Mouse (Mus musculus) hindbrain, embryonic 14.5 days (tissue): ENCODE data around the gene Dcdc2c. TPM values are rescaled to one million over a fixed set of nuclear protein-coding genes. Genes with fewer than 3 reads are reported as not detected.

Experiments used
- ATAC-seq: fragments of 200-750 bp; cut with Nextera tagmentation; 2 replicates; pipeline ENCODE4 v1.8.0; 2017; ENCODE audit warnings: moderate number of reproducible peaks, mild to moderate bottlenecking, moderate TSS enrichment, moderate library complexity; ENCODE audit not compliant: low FRiP score
- DNase-seq: peaks from one replicate; pipeline ENCODE4 v3.0.0-alpha.2; 2015; ENCODE audit warnings: low spot score
- H3K27ac ChIP-seq: fragments of 300-500 bp; sonication (generic); 2 replicates; pipeline ENCODE4 v1.5.1; 2014; ENCODE audit warnings: mild to moderate bottlenecking, moderate library complexity
- H3K27me3 ChIP-seq: fragments of 300-500 bp; sonication (generic); 2 replicates; pipeline ENCODE4 v1.6.1; 2014; ENCODE audit warnings: mild to moderate bottlenecking, low read length, mixed read lengths; ENCODE audit not compliant: control insufficient read depth, insufficient read depth
- H3K36me3 ChIP-seq: fragments of 300-500 bp; sonication (generic); replicated peaks from 2 replicates; pipeline ENCODE4 v1.6.1; 2014; ENCODE audit not compliant: control insufficient read depth, insufficient read depth
- H3K4me1 ChIP-seq: fragments of 300-500 bp; sonication (generic); replicated peaks from 2 replicates; pipeline ENCODE4 v1.6.1; 2014; ENCODE audit warnings: antibody characterized with exemption, low read length, mixed read lengths; ENCODE audit not compliant: control insufficient read depth, insufficient read depth
- H3K4me2 ChIP-seq: fragments of 300-500 bp; sonication (generic); replicated peaks from 2 replicates; pipeline ENCODE4 v1.6.1; 2014; ENCODE audit warnings: mild to moderate bottlenecking, moderate library complexity
- H3K4me3 ChIP-seq: fragments of 300-500 bp; sonication (generic); replicated peaks from 2 replicates; pipeline ENCODE4 v1.5.1; 2014; ENCODE audit warnings: mild to moderate bottlenecking, low read length
- H3K9ac ChIP-seq: fragments of 300-500 bp; sonication (generic); 2 replicates; pipeline ENCODE4 v1.6.1; 2014
- H3K9me3 ChIP-seq: fragments of 300-500 bp; sonication (generic); 2 replicates; pipeline ENCODE4 v1.6.1; 2016; ENCODE audit warnings: low read length; ENCODE audit not compliant: control insufficient read depth
- WGBS: fragments of 180-500 bp; shearing (Covaris S2); extraction: QIAGEN DNeasy Blood & Tissue Kit; methylation state at CpG from one replicate; pipeline ENCODE4 v1.1.7; 2014; 5-methylcytosine and 5-hydroxymethylcytosine counted together
- polyA plus RNA-seq: library from polyadenylated mRNA; unstranded; fragments of >200 nt; fragmentation: Nextera tagmentation; extraction: Ambion mirVana; gene quantifications from 2 replicates; pipeline ENCODE4 v1.2.1, GENCODE M21; 2014

Dcdc2c gene
- polyA plus RNA-seq, 1 experiment from 2014 or later = 0.13 TPM

GRCm38 (mm10) chr12:28582423-28582822 lies 30.2 kb upstream of the Dcdc2c start, which contains the start of gene Allc:
TSS of gene Allc (minus strand) at chr12:28582523.
- DNase-seq (no peak), ATAC-seq (no peak)
- Histone ChIP-seq H3K4me1 (no peaks in the 10 kb centered on the region), H3K4me3 (no peak within 1 kb of the TSS), H3K9ac (no peak within 1 kb of the TSS), H3K9me3 (no peaks in the 10 kb centered on the region; the same call in 1 of the 2 replicates), H3K27me3 (no peaks in the 10 kb centered on the region), H3K36me3 (no peaks in the 10 kb centered on the region), H3K4me2 (no peak within 1 kb of the TSS), H3K27ac (no peak within 1 kb of the TSS)
- 88% methylated on average over 8 of the region's 8 CpGs for WGBS

- Histone ChIP-seq H3K4me1 (no peaks in the 10 kb centered on the region), H3K4me3 (no peak overlapping the region), H3K9ac (no peak overlapping the region), H3K36me3 (no peaks in the 10 kb centered on the region), H3K27ac (no peak overlapping the region), H3K4me2 (no peak overlapping the region), H3K9me3 (no peaks in the 10 kb centered on the region; the same call in 1 of the 2 replicates), H3K27me3 (no peaks in the 10 kb centered on the region)
- WGBS = 34% methylated on average over 4 of the region's 4 CpGs
- ATAC-seq = no peak
- DNase-seq = no peak
Observed at GRCm38 (mm10) chr12:28579132-28579531, 26.9 kb upstream of the Dcdc2c start.

- H3K27ac ChIP-seq = no peak overlapping the region
- H3K27me3 ChIP-seq = no peaks in the 10 kb centered on the region
- H3K9me3 ChIP-seq = no peaks in the 10 kb centered on the region; the same call in 1 of the 2 replicates
- DNase-seq (no peak), ATAC-seq (no peak)
- H3K4me1 ChIP-seq = no peaks in the 10 kb centered on the region
- WGBS = 90% methylated on average over 3 of the region's 3 CpGs
- H3K9ac ChIP-seq = no peak overlapping the region
- no peaks in the 10 kb centered on the region for H3K36me3 ChIP-seq
- H3K4me3 ChIP-seq = no peak overlapping the region
- H3K4me2 ChIP-seq = no peak overlapping the region
Observed at GRCm38 (mm10) chr12:28578147-28578546, 25.9 kb upstream of the Dcdc2c start.

GRCm38 (mm10) chr12:28575366-28576070 lies 23.3 kb upstream of the Dcdc2c start:
- Histone ChIP-seq H3K27ac (no peak overlapping the region), H3K9ac (no peak overlapping the region), H3K27me3 (no peaks in the 10 kb centered on the region), H3K9me3 (no peaks in the 10 kb centered on the region; the same call in 1 of the 2 replicates), H3K4me3 (no peak overlapping the region), H3K4me1 (no peaks in the 10 kb centered on the region), H3K36me3 (no peaks in the 10 kb centered on the region), H3K4me2 (no peak overlapping the region)
- WGBS = 88% methylated on average over 6 of the region's 6 CpGs
- DNase-seq (no peak), ATAC-seq (no peak)

GRCm38 (mm10) chr12:28572241-28572640 lies 20.0 kb upstream of the Dcdc2c start:
- Histone ChIP-seq H3K36me3 (no peaks in the 10 kb centered on the region), H3K9ac (no peak overlapping the region), H3K9me3 (no peaks in the 10 kb centered on the region), H3K4me1 (no peaks in the 10 kb centered on the region), H3K27me3 (no peaks in the 10 kb centered on the region), H3K4me2 (no peak overlapping the region), H3K27ac (no peak overlapping the region), H3K4me3 (no peak overlapping the region)
- DNase-seq (no peak), ATAC-seq (no peak)
- WGBS = 87% methylated on average over 2 of the region's 2 CpGs

- Histone ChIP-seq H3K9ac (no peak overlapping the region), H3K9me3 (no peaks in the 10 kb centered on the region), H3K27me3 (no peaks in the 10 kb centered on the region), H3K4me1 (no peaks in the 10 kb centered on the region), H3K4me3 (no peak overlapping the region), H3K36me3 (no peaks in the 10 kb centered on the region), H3K4me2 (no peak overlapping the region), H3K27ac (no peak overlapping the region)
- DNase-seq (no peak), ATAC-seq (no peak)
- WGBS = 74% methylated on average over 18 of the region's 18 CpGs
Observed at GRCm38 (mm10) chr12:28551775-28552174, 424 bp downstream of the Dcdc2c start.

- no peaks in the 10 kb centered on the region for H3K36me3 ChIP-seq
- no peak overlapping the region for H3K9ac ChIP-seq
- no peak overlapping the region for H3K27ac ChIP-seq
- no peak overlapping the region for H3K4me2 ChIP-seq
- no peaks in the 10 kb centered on the region for H3K4me1 ChIP-seq
- no peaks in the 10 kb centered on the region for H3K27me3 ChIP-seq
- H3K9me3 ChIP-seq = no peaks in the 10 kb centered on the region
- DNase-seq (no peak), ATAC-seq (no peak)
- H3K4me3 ChIP-seq = no peak overlapping the region
- 68% methylated on average over 4 of the region's 4 CpGs for WGBS
Observed at GRCm38 (mm10) chr12:28548887-28549286, 3.3 kb downstream of the Dcdc2c start.

GRCm38 (mm10) chr12:28514264-28514775 lies 37.9 kb downstream of the Dcdc2c start:
- Histone ChIP-seq H3K36me3 (no peaks in the 10 kb centered on the region), H3K9ac (no peak overlapping the region), H3K4me2 (no peak overlapping the region), H3K27ac (no peak overlapping the region), H3K4me3 (no peak overlapping the region), H3K27me3 (no peaks in the 10 kb centered on the region), H3K9me3 (no peaks in the 10 kb centered on the region), H3K4me1 (no peaks in the 10 kb centered on the region)
- WGBS = 45% methylated on average over 1 of the region's 1 CpGs
- DNase-seq (no peak), ATAC-seq (no peak)

- H3K4me2 ChIP-seq = no peak overlapping the region
- H3K36me3 ChIP-seq = no peaks in the 10 kb centered on the region
- no peaks in the 10 kb centered on the region for H3K27me3 ChIP-seq
- 35% methylated on average over 5 of the region's 5 CpGs for WGBS
- no peaks in the 10 kb centered on the region for H3K9me3 ChIP-seq
- ATAC-seq (no peak), DNase-seq (no peak)
- no peaks in the 10 kb centered on the region for H3K4me1 ChIP-seq
- H3K9ac ChIP-seq = no peak overlapping the region
- no peak overlapping the region for H3K4me3 ChIP-seq
- H3K27ac ChIP-seq = no peak overlapping the region
Observed at GRCm38 (mm10) chr12:28509699-28510280, 42.4 kb downstream of the Dcdc2c start.
